Mouse (Mus musculus) megakaryocyte, embryonic 14.5 days (primary cell): ENCODE measurements around the gene Fh1. TPM values are rescaled to one million over a fixed set of nuclear protein-coding genes. Genes with fewer than 3 reads are reported as not detected.

Experiments used
- H3K27me3 ChIP-seq: replicated peaks from 2 replicates; pipeline ENCODE3; 2012; ENCODE audit warnings: inconsistent platforms
- H3K36me3 ChIP-seq: replicated peaks from 2 replicates; pipeline ENCODE3; 2012; ENCODE audit warnings: low read length, inconsistent platforms, mixed read lengths
- H3K4me1 ChIP-seq: 2 replicates; pipeline ENCODE4 v1.6.1; 2012; ENCODE audit warnings: inconsistent platforms
- H3K4me3 ChIP-seq: replicated peaks from 2 replicates; pipeline ENCODE3; 2012; ENCODE audit warnings: moderate library complexity, mild to moderate bottlenecking, inconsistent platforms
- H3K9me3 ChIP-seq: 2 replicates; pipeline ENCODE4 v1.6.1; 2012; ENCODE audit warnings: inconsistent platforms
- FLI1 ChIP-seq: IDR thresholded peaks from 2 replicates; pipeline ENCODE4 v1.6.1; 2012; ENCODE audit warnings: low read length, inconsistent platforms, mixed read lengths
- GATA1 ChIP-seq: IDR thresholded peaks from 3 replicates; pipeline ENCODE4 v1.6.1; 2012; ENCODE audit warnings: mixed read lengths, low read length, inconsistent platforms, borderline replicate concordance
- polyA plus RNA-seq: library from polyadenylated mRNA; stranded (reverse); fragments of >175 nt; gene quantifications from 2 replicates; pipeline ENCODE4 v1.2.3, GENCODE M21; 2012; ENCODE audit warnings: low replicate concordance; ENCODE audit not compliant: insufficient read depth

The Fh1 gene
- 4.6 and 10.4 TPM in 2 replicates for polyA plus RNA-seq

GRCm38 (mm10) chr1:175625257-175625879, at the start of gene Fh1:
Gene Fh1, minus strand, starts transcription at chr1:175625635.
- peaks cover 10% of the 10 kb centered on the region for H3K36me3 ChIP-seq
- no peaks in the 10 kb centered on the region for H3K9me3 ChIP-seq
- H3K4me1 ChIP-seq = peaks cover 53% of the 10 kb centered on the region
- peak within 1 kb of the TSS; percentile 95 for H3K4me3 ChIP-seq
- TF ChIP-seq GATA1 = no peak
- no peak for TF ChIP-seq FLI1
- H3K27me3 ChIP-seq = no peaks in the 10 kb centered on the region

DNA sequence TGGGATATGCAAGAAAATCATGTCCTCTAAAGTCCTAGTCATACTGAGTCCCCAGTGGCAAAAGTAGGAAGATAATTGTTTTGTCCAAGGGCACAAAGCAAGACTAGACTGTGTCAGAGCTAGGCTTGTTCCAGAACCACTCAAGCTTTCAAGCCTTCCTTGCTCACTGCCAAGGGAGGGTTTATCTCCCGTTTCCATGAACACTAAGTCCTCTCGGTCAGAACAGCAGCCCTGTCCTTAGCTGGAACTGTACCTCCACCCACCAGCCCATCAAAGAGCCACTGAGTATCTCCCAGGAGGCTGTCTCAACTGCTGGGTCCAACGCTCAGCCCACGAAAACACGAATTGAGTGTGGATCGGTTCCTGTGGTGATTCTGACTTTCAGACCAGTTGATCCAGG, 49.7 kb upstream of the Fh1 start:
- peaks cover 15% of the 10 kb centered on the region for H3K4me1 ChIP-seq
- no peak overlapping the region for H3K4me3 ChIP-seq
- no peaks in the 10 kb centered on the region for H3K27me3 ChIP-seq
- H3K36me3 ChIP-seq = no peaks in the 10 kb centered on the region
- no peaks in the 10 kb centered on the region for H3K9me3 ChIP-seq
- TF ChIP-seq FLI1 = no peak
- no peak for TF ChIP-seq GATA1

GRCm38 (mm10) chr1:175673563-175674325, 48.3 kb upstream of the Fh1 start:
- no peaks in the 10 kb centered on the region for H3K9me3 ChIP-seq

DNA sequence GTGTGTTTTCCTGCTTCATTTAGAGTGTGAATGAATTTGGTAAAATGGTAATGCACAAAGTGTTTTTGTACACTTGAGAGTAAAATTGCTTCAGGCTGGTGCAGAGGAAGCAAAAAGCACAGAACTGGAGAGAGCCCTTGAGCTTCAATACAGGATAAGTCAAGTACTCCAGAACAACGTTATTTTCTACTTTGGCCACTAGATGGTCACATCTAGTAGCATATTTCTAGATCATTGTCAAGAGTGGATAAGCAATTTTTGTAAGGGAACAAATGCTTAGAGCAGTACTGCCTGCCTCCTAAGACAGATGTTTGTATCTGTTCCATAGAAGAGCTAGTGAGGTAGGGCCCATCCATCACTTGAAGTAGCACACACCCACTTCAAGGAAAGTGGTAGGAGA, 46.2 kb upstream of the Fh1 start:
- Histone ChIP-seq H3K36me3 (no peaks in the 10 kb centered on the region), H3K4me1 (peaks cover 15% of the 10 kb centered on the region), H3K27me3 (no peaks in the 10 kb centered on the region), H3K4me3 (no peak overlapping the region), H3K9me3 (no peaks in the 10 kb centered on the region)
- TF ChIP-seq FLI1 (no peak), GATA1 (no peak)

More at GRCm38 (mm10) chr1:175673563-175674325, 48.3 kb upstream of the Fh1 start:
- Histone ChIP-seq H3K4me3 (no peak overlapping the region), H3K4me1 (peaks cover 15% of the 10 kb centered on the region), H3K36me3 (no peaks in the 10 kb centered on the region), H3K27me3 (no peaks in the 10 kb centered on the region)
- TF ChIP-seq GATA1 (no peak), FLI1 (no peak)

DNA sequence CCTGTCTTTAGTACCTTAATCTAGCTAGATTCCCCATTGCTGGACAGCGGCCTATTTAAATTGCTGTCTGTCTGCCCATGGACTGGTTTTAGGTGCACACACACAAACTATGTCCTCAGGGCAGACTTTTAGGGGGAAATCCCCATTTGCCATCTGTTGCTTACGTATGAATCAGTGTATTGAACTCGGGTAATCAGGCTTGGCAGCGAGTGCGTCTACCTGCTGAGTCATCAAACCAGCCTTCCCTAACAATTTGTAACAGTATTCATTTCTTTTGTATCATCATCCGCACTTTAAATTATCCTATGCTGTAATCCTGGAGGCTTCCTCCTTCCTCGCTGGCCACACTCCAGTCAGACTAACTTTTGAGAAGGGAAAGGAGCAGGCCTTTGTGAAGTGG, 44.6 kb upstream of the Fh1 start:
- H3K4me3 ChIP-seq = no peak overlapping the region
- no peaks in the 10 kb centered on the region for H3K36me3 ChIP-seq
- no peaks in the 10 kb centered on the region for H3K9me3 ChIP-seq
- peaks cover 5% of the 10 kb centered on the region for H3K4me1 ChIP-seq
- TF ChIP-seq GATA1 (no peak), FLI1 (no peak)
- no peaks in the 10 kb centered on the region for H3K27me3 ChIP-seq

DNA sequence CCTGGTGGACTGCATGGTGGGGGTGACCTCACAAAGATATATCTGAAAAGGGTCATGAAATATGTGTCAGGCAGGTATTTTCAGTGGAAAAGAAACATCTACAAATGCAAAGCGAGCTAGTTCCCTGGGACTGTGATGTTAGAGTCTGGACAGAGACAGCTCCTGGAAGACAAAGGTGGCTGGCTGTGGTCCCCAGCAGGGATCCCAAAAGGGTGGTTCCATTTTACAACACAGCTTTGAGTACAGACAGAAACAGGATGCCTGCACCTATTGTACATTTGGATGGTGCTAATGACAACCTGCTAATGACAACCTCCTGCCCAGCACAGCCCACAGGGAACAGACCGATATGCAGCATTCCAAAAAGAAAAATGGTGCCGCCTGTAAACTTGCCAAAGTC, 44.0 kb upstream of the Fh1 start:
- TF ChIP-seq FLI1 (no peak), GATA1 (no peak)
- no peaks in the 10 kb centered on the region for H3K27me3 ChIP-seq
- no peaks in the 10 kb centered on the region for H3K36me3 ChIP-seq
- peaks cover 3% of the 10 kb centered on the region; the same call in 1 of the 2 replicates for H3K4me1 ChIP-seq
- no peaks in the 10 kb centered on the region for H3K9me3 ChIP-seq
- no peak overlapping the region for H3K4me3 ChIP-seq

DNA sequence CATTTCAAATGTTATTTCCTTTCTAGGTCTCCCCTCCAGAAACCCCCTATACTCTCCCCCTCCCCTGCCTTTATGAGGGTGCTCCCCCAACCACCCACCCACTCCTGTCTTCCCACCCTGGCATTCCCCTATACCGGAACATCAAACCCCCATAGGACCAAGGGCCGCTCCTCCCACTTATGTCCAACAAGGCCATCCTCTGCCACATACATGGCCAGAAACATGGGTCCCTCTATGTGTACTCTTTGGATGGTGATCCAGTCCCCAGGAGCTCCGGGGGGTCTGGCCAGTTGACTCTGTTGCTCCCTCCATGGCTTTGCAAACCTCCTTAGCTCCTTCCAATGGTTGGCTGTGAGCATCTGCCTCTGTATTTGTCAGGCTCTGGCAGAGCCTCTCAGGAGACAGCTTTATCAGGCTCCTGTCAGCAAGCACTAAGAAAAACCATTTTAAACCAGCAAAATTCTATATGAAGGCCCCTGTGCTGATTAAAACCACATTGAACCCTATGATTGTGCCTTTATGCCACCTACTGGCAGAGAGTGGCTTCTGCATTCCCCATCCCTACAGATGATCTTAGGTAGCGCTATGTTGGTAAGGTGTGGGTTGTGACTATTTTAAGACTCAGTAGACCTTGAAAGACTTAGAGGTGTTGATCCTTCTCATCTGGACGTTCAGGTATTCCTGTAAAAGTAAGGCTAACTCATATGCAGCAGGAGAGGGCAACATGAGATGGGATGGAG, 43.4 kb upstream of the Fh1 start:
- no peaks in the 10 kb centered on the region for H3K36me3 ChIP-seq
- no peaks in the 10 kb centered on the region for H3K27me3 ChIP-seq
- no peak overlapping the region for H3K4me3 ChIP-seq
- H3K4me1 ChIP-seq = peaks cover 3% of the 10 kb centered on the region; the same call in 1 of the 2 replicates
- no peaks in the 10 kb centered on the region for H3K9me3 ChIP-seq
- TF ChIP-seq FLI1 = no peak

GRCm38 (mm10) chr1:175659900-175660299, 34.5 kb upstream of the Fh1 start:
- Histone ChIP-seq H3K4me3 (no peak overlapping the region), H3K36me3 (no peaks in the 10 kb centered on the region), H3K4me1 (no peaks in the 10 kb centered on the region), H3K27me3 (no peaks in the 10 kb centered on the region), H3K9me3 (no peaks in the 10 kb centered on the region)
- TF ChIP-seq GATA1 (no peak), FLI1 (no peak)

GRCm38 (mm10) chr1:175648615-175649014, 23.2 kb upstream of the Fh1 start:
- Histone ChIP-seq H3K4me3 (no peak overlapping the region), H3K27me3 (peaks cover 2% of the 10 kb centered on the region), H3K36me3 (no peaks in the 10 kb centered on the region), H3K4me1 (no peaks in the 10 kb centered on the region), H3K9me3 (0 out of 2 replicates have a peak, but pooled peaks cover 3% of the 10 kb centered on the region)
- TF ChIP-seq FLI1 (no peak), GATA1 (no peak)

DNA sequence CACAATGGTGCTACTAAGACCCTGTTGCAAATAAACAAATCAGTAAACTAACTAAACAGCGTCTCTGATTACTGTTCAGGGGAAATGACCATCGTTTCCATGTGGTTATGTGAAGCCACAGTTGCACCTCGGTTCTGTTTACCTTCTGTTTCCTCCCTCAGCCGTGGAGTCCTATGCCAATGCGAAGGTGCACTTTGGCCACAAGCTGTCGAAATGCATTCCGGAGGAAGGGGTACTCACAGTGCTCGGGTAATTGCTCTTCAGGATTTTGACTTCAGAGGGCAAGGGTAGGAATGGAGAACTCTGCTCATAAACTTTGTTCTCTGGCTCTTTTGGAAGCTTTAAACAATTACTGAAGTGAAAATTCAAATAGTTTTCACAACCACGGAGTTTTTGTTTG, 21.5 kb upstream of the Fh1 start:
- TF ChIP-seq FLI1 = no peak
- TF ChIP-seq GATA1 = no peak
- H3K9me3 ChIP-seq = no peaks in the 10 kb centered on the region
- no peak overlapping the region for H3K4me3 ChIP-seq
- no peaks in the 10 kb centered on the region for H3K4me1 ChIP-seq
- peaks cover 2% of the 10 kb centered on the region for H3K27me3 ChIP-seq
- no peaks in the 10 kb centered on the region for H3K36me3 ChIP-seq
